Mouse (Mus musculus) testis, adult 2 months (tissue): Measurements from ENCODE around the gene Tmem171. TPM values are rescaled to one million over a fixed set of nuclear protein-coding genes. Genes with fewer than 3 reads are reported as not detected.

Source experiments
- H3K27ac ChIP-seq: fragments of 200-500 bp; 2 replicates; pipeline ENCODE4 v1.5.1; 2012; ENCODE audit warnings: low read depth, low read length; ENCODE audit not compliant: control insufficient read depth, insufficient read depth
- H3K27me3 ChIP-seq: fragments of 200-500 bp; 2 replicates; pipeline ENCODE4 v1.6.1; 2012; ENCODE audit warnings: mild to moderate bottlenecking, low read length, moderate library complexity; ENCODE audit not compliant: control insufficient read depth, insufficient read depth
- H3K36me3 ChIP-seq: fragments of 200-500 bp; 2 replicates; pipeline ENCODE4 v1.6.1; 2012; ENCODE audit warnings: mild to moderate bottlenecking, low read length; ENCODE audit not compliant: control insufficient read depth, insufficient read depth
- H3K4me1 ChIP-seq: fragments of 200-500 bp; 2 replicates; pipeline ENCODE4 v1.6.1; 2012; ENCODE audit warnings: low read length; ENCODE audit not compliant: control insufficient read depth, insufficient read depth
- H3K4me3 ChIP-seq: fragments of 200-500 bp; 2 replicates; pipeline ENCODE4 v1.5.1; 2012; ENCODE audit warnings: low read depth, mild to moderate bottlenecking, low read length, moderate library complexity, mixed read lengths; ENCODE audit not compliant: control insufficient read depth
- CTCF ChIP-seq: fragments of 200-500 bp; IDR thresholded peaks from 2 replicates; pipeline ENCODE4 v1.5.1; 2012; ENCODE audit warnings: low read depth, mild to moderate bottlenecking, inconsistent platforms, low read length, moderate library complexity; ENCODE audit not compliant: control insufficient read depth, insufficient read depth, insufficient replicate concordance
- POLR2A ChIP-seq: fragments of 200-500 bp; IDR thresholded peaks from 2 replicates; pipeline ENCODE4 v1.6.1; 2012; ENCODE audit warnings: low read depth, mild to moderate bottlenecking, inconsistent platforms, low read length, moderate library complexity; ENCODE audit not compliant: control insufficient read depth
- polyA plus RNA-seq: library from polyadenylated mRNA; depleted of rRNA; stranded (reverse); fragments of >200 nt; gene quantifications from 2 replicates; pipeline ENCODE4 v1.2.3, GENCODE M21; 2012; rRNA removed

Tmem171 gene
- polyA plus RNA-seq: 0.14 and 0.35 TPM in 2 replicates

- peaks cover 2% of the 10 kb centered on the region; the same call in 1 of the 2 replicates for H3K4me1 ChIP-seq
- H3K27me3 ChIP-seq: no peaks in the 10 kb centered on the region
- TF ChIP-seq POLR2A (no peak), CTCF (no peak)
- no peak within 1 kb of the TSS; the same call in 1 of the 2 replicates for H3K4me3 ChIP-seq
- H3K27ac ChIP-seq: no peak within 1 kb of the TSS
- H3K36me3 ChIP-seq: no peaks in the 10 kb centered on the region
Measured at GRCm38 (mm10) chr13:98694773-98695314, at the start of gene Tmem171. Tmem171 (minus strand) TSS chr13:98694834.

- Histone ChIP-seq H3K27ac (no peak overlapping the region), H3K4me1 (no peaks in the 10 kb centered on the region), H3K27me3 (no peaks in the 10 kb centered on the region), H3K36me3 (no peaks in the 10 kb centered on the region; the same call in 1 of the 2 replicates), H3K4me3 (no peak overlapping the region)
- TF ChIP-seq CTCF: no peak
- TF ChIP-seq POLR2A: no peak
Measured at GRCm38 (mm10) chr13:98743829-98744228, 49.2 kb upstream of the Tmem171 start.

GRCm38 (mm10) chr13:98743214-98743613 is 48.6 kb upstream of the Tmem171 start:
- H3K4me3 ChIP-seq: no peak overlapping the region
- no peaks in the 10 kb centered on the region for H3K4me1 ChIP-seq
- no peak overlapping the region for H3K27ac ChIP-seq
- TF ChIP-seq POLR2A (no peak), CTCF (no peak)
- no peaks in the 10 kb centered on the region for H3K27me3 ChIP-seq
- H3K36me3 ChIP-seq: no peaks in the 10 kb centered on the region; the same call in 1 of the 2 replicates

- TF ChIP-seq POLR2A: no peak
- no peak for TF ChIP-seq CTCF
- no peaks in the 10 kb centered on the region for H3K4me1 ChIP-seq
- no peaks in the 10 kb centered on the region for H3K36me3 ChIP-seq
- no peaks in the 10 kb centered on the region for H3K27me3 ChIP-seq
- H3K27ac ChIP-seq: no peak overlapping the region
- H3K4me3 ChIP-seq: no peak overlapping the region
Measured at GRCm38 (mm10) chr13:98738213-98738612, 43.6 kb upstream of the Tmem171 start.

- no peak for TF ChIP-seq POLR2A
- no peak for TF ChIP-seq CTCF
- Histone ChIP-seq H3K4me1 (no peaks in the 10 kb centered on the region), H3K4me3 (no peak overlapping the region), H3K36me3 (no peaks in the 10 kb centered on the region; the same call in 1 of the 2 replicates), H3K27me3 (no peaks in the 10 kb centered on the region), H3K27ac (no peak overlapping the region)
Measured at GRCm38 (mm10) chr13:98733292-98733691, 38.7 kb upstream of the Tmem171 start.

- H3K27me3 ChIP-seq: no peaks in the 10 kb centered on the region
- peaks cover 1% of the 10 kb centered on the region; the same call in 1 of the 2 replicates for H3K36me3 ChIP-seq
- H3K4me1 ChIP-seq: no peaks in the 10 kb centered on the region
- no peak overlapping the region for H3K27ac ChIP-seq
- no peak for TF ChIP-seq POLR2A
- no peak for TF ChIP-seq CTCF
- H3K4me3 ChIP-seq: no peak overlapping the region
Measured at GRCm38 (mm10) chr13:98729271-98730062, 34.8 kb upstream of the Tmem171 start.

- TF ChIP-seq CTCF (no peak), POLR2A (no peak)
- Histone ChIP-seq H3K4me3 (no peak overlapping the region), H3K27me3 (no peaks in the 10 kb centered on the region), H3K27ac (no peak overlapping the region), H3K4me1 (no peaks in the 10 kb centered on the region), H3K36me3 (peaks cover 1% of the 10 kb centered on the region; the same call in 1 of the 2 replicates)
Measured at GRCm38 (mm10) chr13:98726494-98726893, 31.9 kb upstream of the Tmem171 start.
